Mouse (Mus musculus) layer of hippocampus, postnatal 36 days (tissue): Measurements from ENCODE around the gene Sema3c. TPM values are rescaled to one million over a fixed set of nuclear protein-coding genes. Genes with fewer than 3 reads are reported as not detected.

Source experiments
- DNase-seq, 2 experiments: peaks; one replicate each; pipeline ENCODE4 v3.0.0; 2022
- total RNA-seq, 2 experiments: library from RNA; stranded (reverse); gene quantifications; 2 replicates each; pipeline ENCODE4 v1.2.3; 2021

The Sema3c gene
- total RNA-seq, 2 experiments from 2014 or later, result 21.2 to 22.7 TPM

DNA sequence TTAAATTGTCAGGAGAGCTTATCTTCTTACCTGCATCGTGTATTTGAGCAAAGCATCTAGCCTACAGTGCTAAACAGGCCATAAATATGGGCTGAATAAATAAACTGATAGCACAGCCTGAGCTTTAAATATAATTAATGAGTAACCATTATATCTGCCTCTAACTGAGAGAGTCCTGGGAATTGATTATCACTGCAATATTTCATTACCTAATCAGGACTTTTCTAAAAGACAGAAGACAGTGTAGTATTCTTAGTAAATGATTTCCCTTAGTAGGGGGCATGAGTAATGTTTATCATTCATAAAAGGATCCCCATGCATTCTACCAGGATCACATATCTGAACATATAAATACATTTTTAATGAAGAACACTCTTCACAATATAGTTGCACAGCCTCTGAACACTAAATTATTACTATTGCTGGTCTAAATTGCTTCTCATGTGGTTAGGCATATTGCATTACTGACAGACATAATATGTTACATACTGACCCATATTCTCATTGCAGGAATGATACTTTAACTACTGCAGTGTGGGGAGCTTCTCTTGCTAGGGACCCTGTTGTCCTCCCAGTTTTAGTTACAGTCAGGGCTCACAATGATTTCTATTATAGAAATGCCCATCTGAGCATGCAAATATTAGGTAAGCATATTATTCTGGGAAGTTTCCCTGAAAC, 74.9 kb downstream of the Sema3c start:
- DNase-seq, result no peak

GRCm38 (mm10) chr5:17661223-17661622, 87.1 kb downstream of the Sema3c start:
- no peak for DNase-seq

DNA sequence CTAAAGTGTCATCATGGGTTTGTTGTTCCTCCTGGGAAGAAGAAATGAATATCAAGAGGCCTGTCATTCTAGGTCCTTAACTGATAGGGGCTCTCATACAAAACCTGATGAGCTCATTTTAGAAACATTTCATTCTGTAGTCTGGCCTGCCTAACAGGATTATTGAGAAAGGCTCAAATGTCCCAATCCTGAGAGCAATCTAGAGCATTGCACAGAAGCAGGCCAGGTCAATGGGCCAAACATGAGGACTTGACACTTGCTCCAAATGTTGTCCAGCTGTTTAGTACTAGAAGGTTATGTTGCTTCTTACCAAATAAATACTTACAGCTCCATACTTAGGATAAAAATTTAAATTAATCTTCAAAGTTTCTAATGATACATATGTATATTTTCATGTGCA, 97.3 kb downstream of the Sema3c start:
- DNase-seq, result no peak

DNA sequence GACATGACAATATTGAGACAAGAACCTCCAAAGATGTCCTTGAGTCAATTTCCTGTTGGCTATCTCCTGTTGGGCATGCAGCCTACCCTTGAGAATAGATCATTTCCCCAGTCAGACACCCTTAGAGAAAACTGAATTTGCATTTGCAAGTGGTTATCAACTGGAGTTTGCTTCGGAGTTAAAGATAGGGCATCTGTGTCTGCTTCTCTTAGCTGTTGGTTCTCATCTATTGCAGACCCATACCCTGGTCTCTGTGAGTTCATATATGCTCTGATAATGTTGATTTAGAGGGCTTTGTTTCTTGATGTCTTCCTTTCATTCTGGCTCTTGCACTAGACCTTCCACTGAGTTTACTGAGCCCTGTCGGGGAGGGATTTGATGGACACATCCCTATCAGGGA, 106.8 kb downstream of the Sema3c start:
- no peak for DNase-seq

GRCm38 (mm10) chr5:17689121-17689520, 115.0 kb downstream of the Sema3c start:
- DNase-seq, result no peak

DNA sequence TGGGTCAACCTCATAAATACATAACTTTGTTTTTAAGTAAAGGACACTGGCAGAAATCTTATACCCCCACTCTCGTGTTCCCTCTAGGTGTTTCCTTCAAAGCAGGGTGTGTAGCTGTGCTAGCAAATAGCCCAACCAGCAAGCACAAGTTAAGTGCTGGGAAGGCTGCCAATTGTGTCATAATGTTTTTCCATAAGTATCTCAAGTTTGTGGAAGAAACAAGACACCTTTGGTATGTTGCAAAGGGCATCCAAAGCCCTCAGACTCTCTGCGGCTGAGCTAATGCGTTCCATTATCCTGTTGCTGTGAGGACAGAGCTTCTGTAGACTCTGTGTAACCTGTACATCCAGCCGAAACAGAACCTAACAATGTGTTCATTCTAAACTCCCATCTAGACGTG, 115.5 kb downstream of the Sema3c start:
- no peak for DNase-seq

- peak; percentile 5 to 11 for DNase-seq
Observed at GRCm38 (mm10) chr5:17695366-17695765, 121.3 kb downstream of the Sema3c start.

DNA sequence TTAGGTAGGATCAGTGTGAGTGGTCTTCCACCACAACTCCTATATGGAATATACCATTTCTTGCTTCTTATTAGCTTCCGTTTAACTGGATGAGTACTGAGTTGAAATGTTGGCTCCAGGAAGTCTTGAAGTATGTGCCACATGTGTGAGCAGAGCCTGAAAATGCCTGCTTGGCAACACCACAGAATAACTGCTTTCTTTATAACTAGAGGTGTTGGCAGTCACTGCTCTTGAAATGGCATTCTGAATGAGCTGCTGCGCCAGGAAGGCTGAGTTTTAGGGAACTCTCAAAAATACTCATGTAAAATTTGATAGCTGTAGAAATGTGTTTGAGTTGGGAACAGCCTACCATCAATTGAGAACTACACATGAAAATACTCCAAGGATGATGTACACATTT, 124.8 kb downstream of the Sema3c start:
- no peak for DNase-seq

- no peak for DNase-seq
Observed at GRCm38 (mm10) chr5:17704160-17704559, 130.1 kb downstream of the Sema3c start.

GRCm38 (mm10) chr5:17707086-17707485, 133.0 kb downstream of the Sema3c start:
- DNase-seq, result no peak

GRCm38 (mm10) chr5:17712374-17712773, 138.3 kb downstream of the Sema3c start:
- DNase-seq, result no peak

DNA sequence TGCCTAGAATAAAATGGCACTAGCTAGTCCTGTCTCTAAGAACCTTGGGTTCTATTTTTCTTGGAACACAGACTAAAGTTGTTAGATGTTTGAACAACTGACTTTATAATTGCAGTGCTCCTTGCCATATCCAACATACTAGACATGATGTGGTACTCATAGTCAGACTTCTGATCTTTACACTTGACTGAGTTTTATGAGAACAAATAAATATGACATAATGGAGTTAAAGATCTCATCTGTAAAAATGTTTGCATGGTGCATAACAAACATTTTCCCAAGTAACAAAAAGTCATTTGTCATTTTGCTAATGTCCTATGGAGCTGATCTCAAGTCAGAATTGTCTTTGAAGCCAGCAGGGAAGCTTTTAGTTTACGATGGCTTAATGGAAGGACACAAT, 141.1 kb downstream of the Sema3c start:
- DNase-seq, result no peak

DNA sequence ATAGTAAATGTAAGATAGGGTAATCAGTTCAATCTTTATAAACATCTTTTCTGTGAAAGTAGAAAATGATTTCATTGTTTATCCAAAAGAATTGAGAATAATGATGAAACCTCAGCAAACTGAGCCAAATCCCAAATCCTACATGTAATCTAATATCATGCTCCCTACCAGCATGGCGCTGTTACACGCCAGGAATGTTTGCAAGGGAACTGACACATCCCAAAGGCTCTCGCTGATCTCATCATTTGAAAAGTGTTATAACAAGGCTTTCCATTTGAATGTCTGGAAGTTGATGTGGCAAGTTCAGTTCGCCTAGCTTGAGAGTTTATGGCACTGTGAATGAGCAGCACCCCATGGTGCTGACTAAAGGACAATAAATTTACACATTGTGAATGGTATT, 145.9 kb downstream of the Sema3c start:
- no peak for DNase-seq

DNA sequence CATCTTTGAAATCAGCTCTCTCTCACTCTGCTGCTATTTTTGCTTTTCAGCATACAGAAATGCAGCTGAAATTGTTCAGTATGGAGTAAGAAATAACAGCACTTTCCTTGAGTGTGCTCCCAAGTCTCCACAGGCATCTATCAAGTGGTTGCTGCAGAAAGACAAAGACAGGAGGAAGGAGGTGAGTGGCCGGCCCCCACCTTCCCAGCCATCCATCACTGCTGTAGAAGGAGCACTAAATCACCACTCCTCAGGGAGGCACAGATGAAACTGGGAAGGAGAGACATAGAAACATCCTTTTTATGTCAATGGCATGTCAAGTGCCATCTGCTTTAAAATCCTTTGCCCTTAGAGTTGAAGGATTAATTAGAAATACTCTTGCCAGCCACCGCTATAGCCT, 149.9 kb downstream of the Sema3c start:
- DNase-seq, result no peak

- DNase-seq, result no peak
Observed at GRCm38 (mm10) chr5:17728047-17728446, 154.0 kb downstream of the Sema3c start.

DNA sequence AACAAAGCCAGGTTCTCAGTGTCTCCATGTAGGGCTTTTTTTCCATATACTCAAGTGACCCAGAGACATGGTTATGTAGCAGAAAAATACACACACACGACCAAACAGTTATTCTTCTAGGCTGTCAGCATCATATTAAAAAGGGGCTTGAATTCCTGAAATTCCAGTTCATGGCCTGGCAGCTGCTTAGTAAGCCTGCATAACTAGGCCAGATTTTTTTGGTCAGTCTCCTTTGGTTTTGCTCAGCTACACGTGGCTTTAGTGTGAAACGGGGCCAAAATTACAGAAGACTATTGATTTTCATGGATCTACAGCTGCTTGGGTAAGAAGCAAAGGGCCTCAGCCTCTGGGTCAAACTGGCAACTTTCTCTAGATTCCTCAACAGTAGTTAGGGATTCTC, 165.7 kb downstream of the Sema3c start:
- DNase-seq, result no peak

- DNase-seq, result no peak
Observed at GRCm38 (mm10) chr5:17746520-17746919, 172.4 kb downstream of the Sema3c start.

- no peak for DNase-seq
Observed at GRCm38 (mm10) chr5:17747143-17747542, 173.1 kb downstream of the Sema3c start.

- no peak for DNase-seq
Observed at GRCm38 (mm10) chr5:17748293-17748692, 174.2 kb downstream of the Sema3c start.

DNA sequence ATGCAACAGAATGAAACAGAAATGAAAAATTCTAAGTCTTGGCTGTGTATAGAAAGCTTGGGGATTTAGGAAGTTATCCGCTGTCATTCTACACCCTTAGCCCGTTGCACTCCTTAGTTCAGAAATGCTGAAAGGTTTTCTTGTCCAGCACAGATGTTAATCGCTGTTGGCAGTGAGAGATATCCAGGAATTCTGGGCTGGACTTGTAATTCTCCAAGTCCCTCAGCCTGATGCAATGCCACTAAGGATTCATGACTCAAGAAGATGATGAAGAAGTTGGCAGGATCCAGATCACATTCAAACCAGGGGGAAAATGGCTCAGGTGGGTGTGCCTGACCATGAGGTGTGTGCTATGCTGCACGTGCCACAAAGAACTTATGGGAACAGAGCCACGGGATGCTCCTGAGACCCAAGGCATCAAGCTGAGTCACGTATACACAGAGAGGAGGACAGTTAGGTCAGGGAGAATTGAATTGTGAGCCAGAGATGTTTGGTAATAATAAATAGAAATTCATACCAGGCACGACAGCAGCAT, 179.5 kb downstream of the Sema3c start:
- no peak for DNase-seq

GRCm38 (mm10) chr5:17766006-17766677, 192.1 kb downstream of the Sema3c start:
- no peak for DNase-seq

- no peak for DNase-seq
Observed at GRCm38 (mm10) chr5:17770328-17770727, 196.2 kb downstream of the Sema3c start.

DNA sequence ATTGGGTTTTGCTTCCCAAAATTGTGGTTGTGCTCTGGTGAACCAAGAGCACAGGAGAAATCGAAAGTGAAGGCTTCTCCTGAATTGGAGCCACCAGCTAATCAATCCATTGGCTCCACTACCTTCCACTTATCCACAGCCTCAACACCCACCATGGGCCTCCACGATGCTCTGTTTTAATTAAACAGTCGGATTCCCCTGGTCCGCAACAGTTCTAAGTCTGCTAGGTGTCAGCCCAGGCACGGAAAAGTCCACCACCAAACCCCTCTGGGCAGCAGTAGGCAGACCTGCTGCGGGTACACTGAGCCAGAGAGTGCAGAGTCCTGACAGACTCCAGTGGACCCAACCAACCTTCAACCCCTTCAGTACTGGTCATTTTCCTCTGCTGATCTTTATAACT, 202.5 kb downstream of the Sema3c start:
- DNase-seq, result no peak
